Mouse (Mus musculus) heart, postnatal 4 days (tissue): ENCODE results near the gene C1rb. TPM values are rescaled to one million over a fixed set of nuclear protein-coding genes. Genes with fewer than 3 reads are reported as not detected.
A peak's percentile ranks its signal among the peaks of the same experiment; 100 is the strongest.
"Not testable (repeated sequence)": the region's sequence is repeated elsewhere in the genome, so short reads cannot be mapped to it uniquely, and the experiment has no call there.

ENCODE experiments used
- DNase-seq: peaks from one replicate; pipeline ENCODE4 v3.0.0; 2021
- total RNA-seq, 2 experiments: library from RNA; stranded (reverse); gene quantifications; 2 replicates each; pipeline ENCODE4 v1.2.3; 2021

The C1rb gene
- under 1 TPM; 0.36 to 0.43 TPM for total RNA-seq

DNA sequence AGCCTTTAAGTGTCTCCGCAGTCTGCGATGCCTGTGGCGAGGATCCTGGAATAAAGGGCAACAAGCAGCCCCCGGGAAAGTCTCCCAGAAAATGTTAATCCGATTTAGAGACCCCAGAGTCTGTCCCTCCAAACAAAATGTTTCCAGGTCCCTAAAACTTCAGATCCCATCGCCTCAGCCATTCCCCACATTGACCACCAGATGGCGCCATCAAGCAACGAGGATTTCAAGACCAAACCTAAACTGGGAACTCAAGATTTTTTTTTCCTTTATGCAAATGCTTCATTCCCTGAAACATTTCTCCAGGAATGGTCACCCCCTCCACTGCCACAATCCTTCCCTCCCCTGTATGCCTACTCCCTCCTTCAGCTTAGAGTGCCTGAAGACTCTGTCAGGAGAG is at the start of gene C1rb:
TSS of gene C1rb (plus strand) at position 269 of the 400 bp plus-strand sequence.
- peak; percentile 77 for DNase-seq

DNA sequence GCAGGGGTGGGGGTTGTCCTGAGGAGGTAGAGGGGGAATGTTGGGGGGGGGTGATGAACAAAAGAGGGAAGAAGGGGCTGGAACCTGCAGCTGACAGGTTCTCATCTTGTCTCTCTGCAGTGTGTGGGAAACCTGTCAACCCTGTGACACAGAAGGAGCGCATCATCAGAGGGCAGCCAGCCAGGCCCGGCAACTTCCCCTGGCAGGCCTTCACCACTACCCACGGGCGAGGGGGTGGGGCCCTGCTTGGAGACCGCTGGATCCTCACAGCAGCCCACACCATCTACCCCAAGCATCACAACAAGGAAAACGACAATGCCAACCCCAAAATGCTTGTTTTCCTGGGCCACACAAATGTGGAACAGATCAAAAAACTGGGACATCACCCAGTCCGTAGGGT is 48.0 kb upstream of the C1rb start:
- DNase-seq = peak; percentile 14

DNA sequence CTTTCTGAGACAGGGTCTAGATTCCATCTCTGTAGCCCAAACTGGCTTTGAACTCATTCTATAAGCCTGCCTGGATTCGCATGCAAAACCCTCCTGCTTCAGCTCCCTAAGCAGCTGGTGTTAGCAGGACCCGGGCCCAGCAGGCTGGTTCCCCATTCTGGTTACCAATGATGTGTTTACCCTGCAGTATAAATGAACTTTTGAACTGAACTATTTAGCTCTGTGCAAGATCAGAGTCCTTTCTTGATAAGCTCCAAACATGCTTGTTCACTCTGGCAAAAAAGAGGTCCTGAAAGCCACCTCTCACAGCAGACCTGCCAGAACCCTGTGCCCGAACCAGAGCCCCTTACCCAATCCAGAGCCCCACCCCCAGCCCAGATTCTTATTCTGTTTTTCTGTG is 42.2 kb upstream of the C1rb start:
- DNase-seq = no peak

DNA sequence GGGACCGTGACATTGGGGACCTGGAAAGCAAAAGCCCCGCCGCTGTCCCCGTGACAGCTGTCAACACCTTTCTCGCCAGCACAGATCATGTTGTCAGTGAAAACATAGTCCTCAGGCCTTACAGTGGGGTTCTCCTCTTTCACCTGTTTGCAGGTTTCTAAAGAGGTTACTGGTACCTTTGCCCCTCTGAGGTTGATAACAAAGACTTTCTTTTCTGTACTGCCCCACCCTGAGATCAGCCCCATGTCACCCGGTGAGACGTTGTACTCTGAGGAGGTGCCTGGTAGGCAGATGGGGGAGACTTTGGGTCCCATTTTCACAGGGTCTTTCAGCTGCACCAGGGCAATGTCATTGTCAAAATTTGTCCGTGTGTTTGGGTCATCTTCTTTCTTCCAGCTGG is 39.0 kb upstream of the C1rb start:
- DNase-seq = no peak

DNA sequence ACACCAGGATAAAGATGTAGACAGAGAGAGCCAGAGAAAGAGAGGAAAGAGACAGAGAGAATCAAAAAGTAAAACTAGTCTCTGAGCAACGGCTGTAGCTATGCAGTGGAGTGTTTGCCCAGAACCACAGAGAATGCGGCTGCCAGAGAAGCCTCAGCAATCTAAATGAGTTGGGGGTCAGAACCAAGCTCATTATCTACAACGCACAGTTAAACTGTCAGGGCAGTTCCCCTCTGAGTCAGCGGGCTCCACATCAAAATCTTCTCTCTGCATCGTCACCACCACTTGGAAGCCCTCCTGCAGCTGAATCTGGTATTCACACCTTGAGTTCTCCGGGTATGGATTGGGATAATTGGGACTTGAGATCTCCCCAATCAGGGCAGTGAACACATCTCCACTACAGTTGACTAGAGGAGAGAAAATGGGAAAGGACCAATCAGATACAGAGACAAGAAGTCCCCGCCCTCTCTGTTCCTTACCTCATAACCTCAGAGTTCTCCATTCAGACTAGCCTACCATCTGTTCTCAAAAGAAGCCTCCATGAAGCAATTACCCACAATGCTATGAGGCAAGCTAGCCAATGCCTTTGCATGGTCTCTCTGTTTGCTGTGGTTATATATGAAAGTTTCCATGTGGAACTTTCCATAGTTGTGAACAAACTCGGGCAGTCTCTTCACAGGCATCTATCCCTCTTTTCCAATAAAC is 33.8 kb upstream of the C1rb start:
- DNase-seq = not testable (repeated sequence)

DNA sequence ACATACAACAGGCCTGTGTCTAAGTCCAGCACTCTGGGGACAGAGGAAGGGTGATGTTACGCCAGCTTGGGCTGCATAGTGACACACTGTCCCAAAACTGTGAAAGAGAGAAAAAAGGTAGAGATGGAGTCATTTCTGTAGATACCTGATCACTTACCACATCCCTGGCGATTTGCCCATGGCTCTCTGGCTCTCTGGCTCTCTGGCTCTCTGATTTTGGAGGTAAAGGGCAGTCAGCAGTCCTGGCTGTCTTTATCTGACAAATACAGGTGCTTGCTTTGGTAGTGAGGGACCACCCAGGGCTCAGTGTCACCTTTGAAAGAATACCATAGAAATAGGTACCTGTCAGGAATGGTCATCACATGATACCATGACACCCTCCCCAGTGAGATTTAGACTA is 28.9 kb upstream of the C1rb start:
- DNase-seq = not testable (repeated sequence)

DNA sequence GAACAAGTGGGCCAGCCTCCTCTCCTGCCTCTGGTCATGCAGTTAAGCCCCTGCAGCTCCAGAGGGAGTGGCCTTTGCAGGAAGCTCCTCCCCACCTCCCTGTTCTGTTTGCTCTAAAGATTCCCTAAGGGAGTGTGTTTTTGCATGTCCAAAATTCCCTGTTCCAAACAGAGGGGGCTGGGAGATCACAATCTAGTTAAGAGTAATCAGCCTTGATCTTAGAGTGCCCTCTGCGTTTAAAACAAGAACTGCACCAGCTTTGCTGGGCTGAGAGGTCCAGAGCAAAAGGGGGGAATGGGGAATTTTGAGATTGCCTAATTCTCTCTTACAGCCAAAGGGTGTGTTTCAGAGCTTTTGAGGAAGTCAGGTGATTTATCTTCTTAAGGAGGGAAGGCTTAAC is 27.8 kb upstream of the C1rb start, which contains the start of gene C1s1:
TSS of gene C1s1 (minus strand) at position 76 of the 400 bp plus-strand sequence.
- DNase-seq = peak; percentile 52

DNA sequence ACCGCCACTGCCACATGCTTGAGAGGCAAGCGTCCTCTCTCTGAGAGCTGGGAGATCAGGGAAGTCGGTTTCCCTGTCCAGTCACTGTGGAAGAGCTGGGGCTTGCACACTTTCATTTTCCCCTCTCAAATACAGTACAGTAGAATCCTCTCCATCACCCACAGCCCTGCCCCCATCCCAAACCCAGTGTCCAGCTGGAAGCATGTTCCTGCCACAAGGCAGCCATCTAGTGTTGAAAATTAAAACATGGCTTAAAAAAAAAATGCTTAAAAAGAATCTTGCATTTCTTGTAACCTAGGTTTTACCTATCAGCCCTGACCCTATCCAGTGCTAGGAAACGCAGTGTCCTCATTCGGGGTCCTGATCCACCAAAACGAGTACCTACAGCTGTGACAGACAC is 25.6 kb upstream of the C1rb start:
- DNase-seq = peak; percentile 34

DNA sequence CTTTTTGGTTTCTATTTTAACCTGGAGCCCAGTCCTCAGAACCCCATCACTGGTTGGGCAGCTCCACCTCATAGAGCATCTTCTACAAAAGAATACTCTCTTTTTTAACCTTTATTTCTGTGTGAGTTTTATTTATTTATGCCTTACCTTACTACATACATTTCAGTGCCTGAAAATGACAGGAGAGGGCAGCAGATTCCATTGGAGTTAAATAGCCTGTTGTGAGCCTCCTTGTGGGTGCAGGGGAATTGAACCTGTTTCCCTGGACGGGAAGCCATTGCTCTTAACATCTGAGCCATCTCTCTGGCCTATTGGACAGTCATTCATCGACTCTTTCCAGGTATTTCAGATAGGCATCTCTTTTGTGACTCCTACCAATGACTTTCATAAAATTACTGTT is 24.7 kb upstream of the C1rb start:
- no peak for DNase-seq

DNA sequence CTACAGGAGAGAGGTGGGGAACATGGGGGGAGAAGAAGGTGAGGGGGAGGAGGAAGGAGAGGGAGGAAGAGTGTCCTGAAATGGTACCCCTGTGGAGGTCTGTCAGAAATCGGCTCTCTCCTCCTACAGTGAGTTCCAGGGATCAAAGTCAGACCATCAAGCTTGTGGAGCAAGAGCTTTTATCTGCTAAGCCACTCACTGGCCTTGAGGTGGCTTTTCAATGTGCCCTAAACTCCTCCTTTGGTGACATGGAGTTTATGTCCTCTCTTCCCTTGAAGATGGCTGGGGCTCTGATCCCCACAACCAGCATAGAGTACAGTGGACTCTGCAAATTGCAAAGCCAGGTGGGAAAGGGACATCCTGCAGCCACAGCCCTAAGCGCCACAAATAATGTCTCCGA is 22.1 kb upstream of the C1rb start:
- DNase-seq = not testable (repeated sequence)

DNA sequence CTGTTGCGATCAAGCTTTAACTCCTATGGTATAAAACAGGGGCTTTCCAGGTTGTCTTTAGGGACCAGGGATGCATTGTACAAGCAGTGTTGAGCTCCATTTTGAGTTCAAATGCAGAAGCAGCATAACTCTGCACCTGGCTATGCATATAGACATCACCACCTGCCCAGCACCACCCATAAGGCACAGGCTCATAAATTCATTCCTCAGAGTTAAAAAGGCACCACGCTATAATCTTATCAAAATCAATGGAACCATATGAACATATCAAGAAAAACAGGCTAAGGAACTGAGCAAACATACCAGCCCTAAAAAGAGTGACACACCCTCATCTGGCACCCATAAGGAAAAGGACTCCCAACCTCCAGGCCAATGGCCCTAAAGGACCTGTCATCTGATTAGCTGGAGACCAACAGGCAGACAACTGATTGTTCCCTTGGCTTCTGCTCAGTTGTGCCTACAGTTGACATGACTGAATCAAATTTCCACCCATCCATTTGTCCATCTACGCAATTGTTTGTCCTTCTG is 21.0 kb upstream of the C1rb start:
- DNase-seq = no peak

DNA sequence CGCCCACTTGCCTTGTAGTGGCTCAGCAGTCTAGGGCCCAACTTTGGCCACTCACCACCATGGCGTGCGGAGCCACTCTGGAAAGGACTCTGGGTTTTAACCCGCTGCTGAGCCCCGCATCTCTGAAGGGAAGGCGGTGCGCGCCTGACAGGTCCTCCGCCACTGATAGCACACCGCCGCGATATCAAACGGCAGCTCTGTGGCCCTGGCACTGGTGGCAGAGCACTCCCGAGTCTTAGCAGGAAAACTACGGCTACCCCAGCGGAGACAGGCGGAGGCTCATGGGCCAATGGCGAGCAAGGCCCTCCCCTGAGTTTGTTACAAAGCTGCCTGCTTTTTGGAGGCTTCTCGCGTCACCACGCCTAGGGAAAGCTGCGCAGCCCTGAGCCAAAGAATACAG is 17.3 kb upstream of the C1rb start:
- no peak for DNase-seq

DNA sequence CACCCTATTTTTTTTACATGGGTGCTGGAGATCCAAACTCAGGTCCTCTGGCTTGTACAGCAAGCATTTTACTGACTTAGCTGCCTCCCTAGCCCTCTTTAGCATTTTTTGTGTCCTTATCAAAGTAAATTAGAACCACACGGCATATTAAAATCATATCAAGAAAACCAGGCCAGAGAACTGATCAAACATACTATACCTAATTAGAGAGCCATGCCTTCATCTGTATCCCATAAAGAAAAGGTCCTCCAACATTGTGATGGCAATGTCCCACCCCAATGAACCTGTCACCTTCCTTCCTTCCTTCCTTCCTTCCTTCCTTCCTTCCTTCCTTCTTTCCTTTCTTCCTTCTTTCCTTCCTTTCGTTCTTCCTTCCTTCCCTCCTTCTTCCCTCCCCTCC is 14.1 kb upstream of the C1rb start:
- not testable (repeated sequence) for DNase-seq

DNA sequence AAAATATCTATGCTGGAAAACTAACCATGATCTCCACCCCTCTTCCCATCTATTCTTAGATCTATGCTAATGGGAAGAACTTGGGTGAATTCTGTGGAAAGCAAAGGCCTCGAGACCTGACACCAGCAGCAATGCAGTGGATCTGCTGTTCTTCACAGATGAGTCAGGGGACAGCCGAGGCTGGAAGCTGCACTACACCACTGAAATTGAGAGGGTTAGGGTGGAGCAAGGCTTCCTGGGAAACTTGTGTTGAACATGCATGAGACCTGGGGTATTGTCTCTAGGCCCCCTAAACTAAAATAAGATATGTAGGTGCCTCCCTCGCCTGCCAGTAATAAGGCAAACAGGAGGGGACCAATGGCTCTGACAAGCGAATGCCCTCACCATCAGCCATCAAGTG is 8.9 kb upstream of the C1rb start:
- DNase-seq = not testable (repeated sequence)

DNA sequence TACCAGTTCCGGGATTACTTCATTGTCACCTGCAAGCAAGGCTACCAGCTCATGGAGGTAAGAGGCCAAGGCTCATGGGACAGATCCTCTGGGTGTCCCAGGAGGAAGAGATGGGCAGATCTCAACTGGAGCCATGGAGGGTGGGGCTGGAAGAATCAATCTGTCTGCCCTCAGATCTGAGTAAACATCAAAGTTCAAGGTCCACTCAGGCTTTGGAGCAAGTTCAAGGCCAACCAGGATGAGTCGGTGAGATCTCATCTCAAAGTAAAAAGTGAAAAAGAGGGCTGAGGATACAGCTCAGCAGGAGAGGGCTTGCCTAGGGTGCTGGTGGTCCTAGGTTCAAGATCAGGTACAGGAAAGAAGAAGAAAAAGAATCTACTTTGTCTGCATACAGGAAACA is 8.5 kb upstream of the C1rb start:
- not testable (repeated sequence) for DNase-seq

DNA sequence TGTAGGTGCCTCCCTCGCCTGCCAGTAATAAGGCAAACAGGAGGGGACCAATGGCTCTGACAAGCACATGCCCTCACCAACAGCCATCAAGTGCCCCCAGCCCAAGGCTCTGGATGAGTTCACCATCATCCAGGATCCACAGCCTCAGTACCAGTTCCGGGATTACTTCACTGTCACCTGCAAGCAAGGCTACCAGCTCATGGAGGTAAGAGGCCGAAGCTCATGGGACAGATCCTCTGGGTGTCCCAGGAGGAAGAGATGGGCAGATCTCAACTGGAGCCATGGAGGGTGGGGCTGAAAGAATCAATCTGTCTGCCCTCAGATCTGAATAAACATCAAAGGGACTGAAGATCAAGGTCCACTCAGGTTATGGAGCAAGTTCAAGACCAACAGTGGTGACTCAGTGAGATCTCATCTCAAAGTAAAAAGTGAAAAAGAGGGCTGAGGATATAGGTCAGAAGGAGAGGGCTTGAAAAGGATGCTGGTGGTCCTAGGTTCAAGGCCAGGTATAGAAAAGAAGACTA is 5.1 kb downstream of the C1rb start:
- not testable (repeated sequence) for DNase-seq

DNA sequence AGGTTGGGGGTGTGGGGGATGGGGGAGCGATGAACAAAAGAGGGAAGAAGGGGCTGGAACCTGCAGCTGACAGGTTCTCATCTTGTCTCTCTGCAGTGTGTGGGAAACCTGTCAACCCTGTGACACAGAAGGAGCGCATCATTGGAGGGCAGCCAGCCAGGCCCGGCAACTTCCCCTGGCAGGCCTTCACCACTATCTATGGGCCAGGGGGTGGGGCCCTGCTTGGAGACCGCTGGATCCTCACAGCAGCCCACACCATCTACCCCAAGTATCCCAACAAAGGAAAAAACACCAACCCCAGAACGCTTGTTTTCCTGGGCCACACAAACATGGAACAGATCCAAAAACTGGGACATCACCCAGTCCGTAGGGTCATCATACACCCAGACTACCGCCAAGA is 10.1 kb downstream of the C1rb start:
- DNase-seq = peak; percentile 32

DNA sequence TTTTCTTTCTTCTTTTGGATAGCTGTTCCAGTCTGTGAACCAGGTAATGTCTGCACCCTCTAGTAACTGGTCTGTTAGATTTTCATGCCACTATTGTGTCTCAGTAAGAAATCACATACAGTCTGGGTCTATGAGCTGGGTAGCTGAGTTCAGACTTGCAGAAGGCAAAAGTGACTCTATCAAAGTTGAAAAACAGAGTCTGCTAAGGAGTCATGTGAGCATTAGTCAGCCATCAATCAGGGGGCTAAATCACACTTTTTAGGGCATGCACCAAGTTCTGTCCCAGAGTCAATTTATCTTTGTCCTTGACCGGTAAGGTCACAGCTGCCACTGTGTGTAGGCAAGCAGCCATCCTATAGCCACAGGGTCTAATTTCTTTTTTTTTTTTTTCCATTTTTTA is 12.1 kb downstream of the C1rb start:
- DNase-seq = no peak

DNA sequence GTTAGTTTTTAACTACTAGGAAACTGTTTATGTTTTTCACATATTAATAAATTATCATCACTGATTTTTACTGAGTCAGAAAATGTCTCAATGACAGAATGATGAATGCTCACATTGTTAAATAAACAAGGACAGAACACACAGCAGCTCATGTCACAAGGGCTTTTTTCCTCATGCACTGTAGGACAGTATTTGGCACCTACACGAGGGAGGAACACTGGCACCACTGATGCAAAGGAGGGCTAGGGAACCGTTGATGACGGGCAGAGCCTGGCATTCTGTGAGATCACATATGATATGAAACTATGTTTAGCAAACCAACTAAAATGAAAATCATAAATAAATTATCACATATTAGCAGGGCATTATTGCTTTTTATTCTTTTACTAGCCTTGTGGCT is 14.8 kb downstream of the C1rb start:
- no peak for DNase-seq

DNA sequence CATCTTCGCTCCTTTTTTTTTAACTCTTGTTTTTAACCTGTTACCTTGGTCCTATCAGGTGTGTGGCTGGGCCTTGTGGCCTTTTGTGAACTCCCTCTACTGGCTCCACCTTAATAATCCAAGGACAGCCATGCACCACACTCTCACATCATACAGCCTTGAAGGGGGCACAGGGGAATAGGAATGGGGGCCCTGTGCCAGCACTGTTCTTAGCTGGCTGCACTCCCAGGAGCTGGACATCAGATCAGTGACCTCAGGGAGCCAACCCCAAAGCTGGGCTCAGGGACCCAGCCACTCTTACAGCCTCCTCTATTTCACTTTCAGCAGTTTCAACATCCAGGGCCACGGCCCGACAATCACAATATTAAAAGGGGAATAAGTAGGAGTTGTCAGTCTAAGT is 15.7 kb downstream of the C1rb start:
- DNase-seq = peak; percentile 64

DNA sequence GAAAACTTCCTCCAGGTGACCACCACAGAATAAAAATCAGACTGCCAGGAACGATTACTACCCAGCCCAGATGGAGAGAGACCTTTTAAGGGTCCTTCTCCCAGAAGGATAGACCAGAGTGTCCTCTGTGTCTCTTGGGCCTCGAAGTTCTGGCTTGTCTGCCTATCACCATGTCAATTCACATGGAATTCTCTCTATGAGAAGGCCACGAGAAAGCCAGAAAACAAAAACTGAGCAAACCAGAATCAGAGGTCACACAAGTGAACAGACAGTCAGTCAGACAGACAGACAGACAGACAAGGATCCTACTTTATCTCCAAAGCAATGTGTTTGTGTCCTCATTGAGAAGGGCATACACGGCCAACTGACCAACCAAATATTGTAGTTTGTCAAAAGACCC is 16.2 kb downstream of the C1rb start:
- no peak for DNase-seq

DNA sequence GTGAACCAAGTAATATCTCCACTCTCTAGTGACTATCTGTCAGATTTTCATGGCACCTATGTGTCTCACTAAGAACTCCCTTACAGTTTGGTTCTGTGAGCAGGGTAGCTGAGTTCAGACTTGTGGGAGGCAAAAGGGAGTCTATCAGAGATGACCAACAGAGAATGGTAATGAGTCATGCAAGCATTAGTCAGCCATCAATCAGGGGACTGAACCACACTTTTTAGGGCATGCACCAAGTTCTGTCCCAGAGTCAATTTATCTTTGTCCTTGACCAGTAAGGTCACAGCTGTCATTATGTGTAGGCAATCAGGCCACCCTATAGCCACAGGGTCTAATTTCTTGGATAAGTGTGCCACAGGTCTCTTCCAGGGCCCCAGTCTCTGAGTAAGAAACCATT is 18.7 kb downstream of the C1rb start:
- DNase-seq = no peak

DNA sequence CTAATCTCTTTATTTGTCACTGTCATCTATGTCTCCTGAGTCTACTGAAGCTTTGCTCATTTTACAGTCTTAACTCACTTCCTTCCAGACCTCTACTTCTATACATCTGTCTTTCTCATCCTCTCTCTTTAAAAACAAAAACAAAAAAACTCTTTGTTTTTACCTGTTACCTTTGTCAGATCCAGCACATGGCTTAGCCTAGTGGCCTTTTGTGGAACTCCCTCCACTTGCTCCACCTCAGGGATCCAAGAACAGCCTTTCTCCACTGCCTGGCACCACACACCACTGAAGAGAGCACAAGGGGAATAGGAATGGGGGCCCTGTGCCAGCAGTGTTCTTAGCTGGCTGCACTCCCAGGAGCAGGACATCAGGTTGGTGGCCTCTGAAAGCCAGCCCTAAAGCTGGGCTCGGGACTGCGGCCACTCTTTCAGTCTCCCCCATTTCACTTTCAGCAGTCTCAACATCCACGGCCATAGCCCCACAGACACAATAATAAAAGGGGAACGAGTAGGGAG is 22.1 kb downstream of the C1rb start:
- peak; percentile 77 for DNase-seq

DNA sequence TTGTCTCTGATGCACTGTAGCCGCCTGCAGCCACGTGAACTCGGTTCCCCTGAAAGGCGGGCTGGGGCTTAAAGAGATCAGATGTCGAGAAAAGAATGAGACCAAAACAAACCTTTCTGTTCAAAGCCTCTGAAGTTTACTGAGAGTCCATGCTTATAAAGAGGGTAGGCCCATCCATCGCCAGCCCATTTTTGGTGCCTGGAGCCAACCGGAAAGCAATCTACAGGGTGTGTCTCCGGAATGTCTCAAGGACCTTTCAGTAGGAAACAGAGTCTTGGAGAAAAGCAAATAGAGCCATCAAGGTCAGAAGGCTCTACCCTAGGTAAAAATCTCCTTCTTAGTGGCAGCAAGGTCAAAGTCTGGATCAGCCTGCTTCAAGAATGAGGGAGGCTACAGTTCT is 23.0 kb downstream of the C1rb start:
- no peak for DNase-seq
